Mouse (Mus musculus): ENCODE measurements around the gene Pex5. TPM values are rescaled to one million over a fixed set of nuclear protein-coding genes. Genes with fewer than 3 reads are reported as not detected.

The Pex5 gene
- total and polyA plus RNA-seq, 2 experiments from 2014 or later: 49.0 to 74.4 TPM

GRCm38 (mm10) chr6:124446024-124446423, 31.2 kb upstream of the Pex5 start:
- Histone ChIP-seq H3K4me1 (ENCODE audit: insufficient read depth, low read length) (no peaks in the 10 kb centered on the region), H3K27me3 (ENCODE audit: insufficient read depth, low read length) (no peaks in the 10 kb centered on the region), H3K4me2 (ENCODE audit: low read depth, low read length) (no peak overlapping the region), H3K4me3 (ENCODE audit: low read length) (no peak overlapping the region), H3K36me3 (ENCODE audit: insufficient read depth, low read length) (peaks cover 16% of the 10 kb centered on the region; the same call in 1 of the 2 replicates), H3K27ac (no peak overlapping the region), H3K9ac (replicated peaks; ENCODE audit: low read length) (no peak overlapping the region), H3K9me3 (ENCODE audit: low read length) (no peaks in the 10 kb centered on the region)
- no peak for DNase-seq (ENCODE audit: low spot score)
- no peak for ATAC-seq
- 95% methylated on average over 2 of the region's 2 CpGs for WGBS
- no peak for TF ChIP-seq CTCF (IDR thresholded peaks at IDR 0.05; ENCODE audit: low read depth)

GRCm38 (mm10) chr6:124443338-124443737, 28.5 kb upstream of the Pex5 start:
- H3K36me3 ChIP-seq (ENCODE audit: insufficient read depth, low read length): peaks cover 9% of the 10 kb centered on the region; the same call in 1 of the 2 replicates
- WGBS: 67% methylated on average over 2 of the region's 2 CpGs

GRCm38 (mm10) chr6:124436245-124436644, 21.4 kb upstream of the Pex5 start:
- Histone ChIP-seq H3K27ac (no peak overlapping the region), H3K36me3 (ENCODE audit: insufficient read depth, low read length) (peaks cover 32% of the 10 kb centered on the region), H3K4me2 (ENCODE audit: low read depth, low read length) (no peak overlapping the region), H3K4me1 (ENCODE audit: insufficient read depth, low read length) (0 out of 2 replicates have a peak, but pooled peaks cover 2% of the 10 kb centered on the region), H3K9me3 (ENCODE audit: low read length) (no peaks in the 10 kb centered on the region), H3K27me3 (ENCODE audit: insufficient read depth, low read length) (no peaks in the 10 kb centered on the region), H3K9ac (replicated peaks; ENCODE audit: low read length) (no peak overlapping the region), H3K4me3 (ENCODE audit: low read length) (no peak overlapping the region)
- DNase-seq (ENCODE audit: low spot score) (no peak), ATAC-seq (no peak)
- WGBS: 70% methylated on average over 7 of the region's 7 CpGs
- TF ChIP-seq CTCF (IDR thresholded peaks at IDR 0.05; ENCODE audit: low read depth): no peak

More at GRCm38 (mm10) chr6:124443338-124443737, 28.5 kb upstream of the Pex5 start:
- no peak overlapping the region for H3K4me3 ChIP-seq (ENCODE audit: low read length)
- H3K27me3 ChIP-seq (ENCODE audit: insufficient read depth, low read length): no peaks in the 10 kb centered on the region
- H3K4me1 ChIP-seq (ENCODE audit: insufficient read depth, low read length): no peaks in the 10 kb centered on the region
- TF ChIP-seq CTCF (IDR thresholded peaks at IDR 0.05; ENCODE audit: low read depth): no peak
- no peak overlapping the region for H3K9ac ChIP-seq (replicated peaks; ENCODE audit: low read length)
- H3K4me2 ChIP-seq (ENCODE audit: low read depth, low read length): no peak overlapping the region
- DNase-seq (ENCODE audit: low spot score): no peak
- H3K9me3 ChIP-seq (ENCODE audit: low read length): no peaks in the 10 kb centered on the region
- no peak overlapping the region for H3K27ac ChIP-seq
- no peak for ATAC-seq

GRCm38 (mm10) chr6:124435173-124435572, 20.3 kb upstream of the Pex5 start:
- no peak overlapping the region for H3K4me2 ChIP-seq (ENCODE audit: low read depth, low read length)
- H3K27ac ChIP-seq: no peak overlapping the region
- H3K4me1 ChIP-seq (ENCODE audit: insufficient read depth, low read length): 0 out of 2 replicates have a peak, but pooled peaks cover 3% of the 10 kb centered on the region
- ATAC-seq (no peak), DNase-seq (ENCODE audit: low spot score) (no peak)
- peaks cover 32% of the 10 kb centered on the region for H3K36me3 ChIP-seq (ENCODE audit: insufficient read depth, low read length)
- no peak for TF ChIP-seq CTCF (IDR thresholded peaks at IDR 0.05; ENCODE audit: low read depth)
- H3K9me3 ChIP-seq (ENCODE audit: low read length): no peaks in the 10 kb centered on the region
- 77% methylated on average over 5 of the region's 5 CpGs for WGBS
- no peak overlapping the region for H3K4me3 ChIP-seq (ENCODE audit: low read length)
- no peak overlapping the region for H3K9ac ChIP-seq (replicated peaks; ENCODE audit: low read length)
- H3K27me3 ChIP-seq (ENCODE audit: insufficient read depth, low read length): no peaks in the 10 kb centered on the region

GRCm38 (mm10) chr6:124433688-124434324, 18.9 kb upstream of the Pex5 start:
- TF ChIP-seq CTCF (IDR thresholded peaks at IDR 0.05; ENCODE audit: low read depth): no peak
- Histone ChIP-seq H3K27ac (no peak overlapping the region), H3K4me1 (ENCODE audit: insufficient read depth, low read length) (0 out of 2 replicates have a peak, but pooled peaks cover 3% of the 10 kb centered on the region), H3K4me3 (ENCODE audit: low read length) (no peak overlapping the region), H3K36me3 (ENCODE audit: insufficient read depth, low read length) (peaks cover 32% of the 10 kb centered on the region), H3K4me2 (ENCODE audit: low read depth, low read length) (no peak overlapping the region), H3K9me3 (ENCODE audit: low read length) (no peaks in the 10 kb centered on the region), H3K27me3 (ENCODE audit: insufficient read depth, low read length) (no peaks in the 10 kb centered on the region), H3K9ac (replicated peaks; ENCODE audit: low read length) (no peak overlapping the region)
- no peak for ATAC-seq
- DNase-seq (ENCODE audit: low spot score): no peak
- 87% methylated on average over 8 of the region's 8 CpGs for WGBS

- no peak for ATAC-seq
- TF ChIP-seq CTCF (IDR thresholded peaks at IDR 0.05; ENCODE audit: low read depth): no peak
- Histone ChIP-seq H3K9me3 (ENCODE audit: low read length) (no peaks in the 10 kb centered on the region), H3K9ac (replicated peaks; ENCODE audit: low read length) (0 out of 2 replicates have a peak overlapping the region, but pooled peaks have one; percentile 3), H3K4me2 (ENCODE audit: low read depth, low read length) (no peak overlapping the region), H3K27me3 (ENCODE audit: insufficient read depth, low read length) (no peaks in the 10 kb centered on the region), H3K36me3 (ENCODE audit: insufficient read depth, low read length) (peaks cover 10% of the 10 kb centered on the region), H3K4me1 (ENCODE audit: insufficient read depth, low read length) (0 out of 2 replicates have a peak, but pooled peaks cover 3% of the 10 kb centered on the region), H3K27ac (0 out of 2 replicates have a peak overlapping the region, but pooled peaks have one; percentile 32), H3K4me3 (ENCODE audit: low read length) (no peak overlapping the region)
- 38% methylated on average over 8 of the region's 8 CpGs for WGBS
- no peak for DNase-seq (ENCODE audit: low spot score)
Observed at GRCm38 (mm10) chr6:124430784-124431495, 16.1 kb upstream of the Pex5 start.

All from hindbrain, postnatal 0 days (tissue).